Mouse (Mus musculus) adipocyte (in vitro differentiated cells): ENCODE results near the gene Mob1a.
A peak's percentile ranks its signal among the peaks of the same experiment; 100 is the strongest.

Experiments used
- DNase-seq: peaks from one replicate; pipeline ENCODE4 v3.0.0-alpha.2; 2016; ENCODE audit warnings: low spot score

The Mob1a gene

DNA sequence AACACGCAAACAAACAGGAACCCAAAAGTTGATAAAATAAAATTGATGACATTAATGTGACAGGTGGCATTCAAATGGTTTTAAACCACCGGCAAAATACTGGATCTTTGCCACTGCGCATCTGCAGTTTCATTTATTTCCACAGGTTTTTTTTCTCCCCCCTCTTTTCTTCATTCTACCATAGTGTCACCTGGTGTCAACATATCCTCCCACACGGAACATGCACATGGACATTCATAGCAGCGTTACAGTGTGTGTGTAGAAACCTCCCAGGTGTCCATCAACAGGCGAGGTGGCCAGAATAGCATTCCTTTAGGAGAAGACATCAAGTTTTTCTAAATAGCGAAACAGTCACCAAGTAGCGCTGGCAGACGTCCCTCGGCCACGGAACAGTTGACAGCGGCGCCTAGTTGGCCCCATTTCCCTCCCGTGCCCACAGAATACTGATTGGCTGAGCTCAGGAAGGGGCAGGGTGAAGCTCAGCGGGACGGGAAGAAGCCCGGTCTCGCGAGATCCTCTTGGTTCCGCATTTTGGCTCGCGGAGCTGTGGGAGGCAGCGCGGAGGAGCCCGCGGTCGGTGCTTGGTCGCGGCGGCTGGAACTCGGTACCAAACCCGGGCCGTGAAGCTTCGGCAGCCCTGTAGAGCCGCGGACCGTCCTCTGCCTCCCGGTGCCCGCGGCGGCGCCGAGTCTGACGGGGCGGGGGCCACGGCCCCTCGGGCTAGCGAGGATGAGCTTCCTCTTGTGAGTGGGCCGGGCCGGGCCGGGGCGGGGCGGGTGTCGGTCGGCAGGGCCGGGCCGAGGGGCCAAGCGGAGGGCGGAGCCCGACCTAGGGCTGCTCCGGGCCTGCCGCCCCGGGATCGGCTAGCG is at the start of gene Mob1a, which contains the start of gene Mthfd2:
Gene Mob1a, plus strand, starts transcription at position 492 of the 869 bp plus-strand sequence.
Gene Mthfd2, minus strand, starts transcription at position 384 of the 869 bp plus-strand sequence.
- peak; percentile 98 for DNase-seq

DNA sequence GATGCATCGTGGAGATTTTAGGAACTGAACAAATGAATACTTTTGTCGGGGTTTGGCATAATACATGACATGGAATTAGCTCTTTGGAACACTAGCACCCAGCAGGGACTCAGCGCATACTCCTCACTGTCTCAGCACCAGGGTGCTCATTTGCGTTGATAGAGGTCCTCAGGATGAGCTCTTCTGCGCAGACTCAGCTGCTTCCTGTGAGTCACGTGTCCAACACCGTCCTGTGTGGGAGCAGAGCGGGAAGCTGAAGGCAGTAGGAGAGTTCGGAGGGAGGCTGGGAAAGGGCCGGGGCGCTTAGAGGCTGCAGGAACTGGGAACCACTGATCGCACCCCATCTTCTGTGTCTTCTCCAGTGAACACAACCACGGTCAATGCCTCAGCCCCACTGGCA is 48.7 kb upstream of the Mob1a start:
- DNase-seq, result no peak

DNA sequence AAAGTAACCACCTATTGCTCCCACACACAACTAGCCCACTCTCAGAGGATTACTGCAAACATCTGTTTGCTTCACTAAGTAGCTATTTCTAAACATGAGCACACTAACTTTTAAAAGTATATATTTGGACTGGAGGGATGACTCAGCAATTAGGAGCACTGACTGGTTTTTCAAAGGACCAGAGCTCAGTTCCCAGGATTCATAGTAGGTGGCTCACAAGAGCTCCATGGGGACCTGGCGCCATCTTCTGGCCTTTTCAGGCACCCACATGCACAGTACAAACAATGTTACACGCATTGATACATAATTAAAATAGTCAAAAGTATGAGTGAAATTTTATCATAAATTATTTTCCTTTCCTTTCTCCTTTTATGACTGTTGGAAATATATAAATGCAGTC is 46.9 kb upstream of the Mob1a start:
- DNase-seq, result peak; percentile 26

DNA sequence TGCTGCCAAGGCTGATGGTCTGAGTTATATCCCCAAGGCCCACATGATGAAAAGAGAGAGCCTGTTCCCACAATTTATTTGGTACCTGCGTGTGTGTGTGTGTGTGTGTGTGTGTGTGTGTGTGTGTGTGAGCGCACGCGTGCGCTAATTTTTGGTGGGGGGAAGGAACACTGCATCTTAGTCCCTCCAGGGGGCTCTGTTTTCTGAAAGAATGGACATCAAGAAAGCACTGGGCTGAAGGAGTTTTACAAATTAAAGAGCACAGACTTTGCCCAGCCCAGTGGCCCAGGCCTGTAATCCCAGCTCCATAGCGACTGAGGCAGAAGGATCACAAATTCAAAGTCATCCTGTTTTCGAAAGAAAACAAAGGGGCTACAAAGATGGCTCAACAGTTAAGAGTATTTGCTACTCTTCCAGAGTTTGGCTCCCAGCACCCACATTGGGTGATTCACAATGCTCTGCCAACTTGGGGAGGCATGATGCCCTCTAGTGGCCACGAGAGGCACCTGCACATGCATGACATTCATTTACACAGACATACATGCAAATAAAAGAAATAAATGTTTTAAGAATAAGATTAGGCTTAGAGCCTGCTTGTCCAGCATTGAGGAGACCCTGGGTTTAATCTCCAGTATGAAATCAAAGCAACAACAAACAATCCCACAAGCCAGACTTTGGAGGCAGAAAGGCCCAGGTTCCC is 45.4 kb upstream of the Mob1a start:
- no peak for DNase-seq

DNA sequence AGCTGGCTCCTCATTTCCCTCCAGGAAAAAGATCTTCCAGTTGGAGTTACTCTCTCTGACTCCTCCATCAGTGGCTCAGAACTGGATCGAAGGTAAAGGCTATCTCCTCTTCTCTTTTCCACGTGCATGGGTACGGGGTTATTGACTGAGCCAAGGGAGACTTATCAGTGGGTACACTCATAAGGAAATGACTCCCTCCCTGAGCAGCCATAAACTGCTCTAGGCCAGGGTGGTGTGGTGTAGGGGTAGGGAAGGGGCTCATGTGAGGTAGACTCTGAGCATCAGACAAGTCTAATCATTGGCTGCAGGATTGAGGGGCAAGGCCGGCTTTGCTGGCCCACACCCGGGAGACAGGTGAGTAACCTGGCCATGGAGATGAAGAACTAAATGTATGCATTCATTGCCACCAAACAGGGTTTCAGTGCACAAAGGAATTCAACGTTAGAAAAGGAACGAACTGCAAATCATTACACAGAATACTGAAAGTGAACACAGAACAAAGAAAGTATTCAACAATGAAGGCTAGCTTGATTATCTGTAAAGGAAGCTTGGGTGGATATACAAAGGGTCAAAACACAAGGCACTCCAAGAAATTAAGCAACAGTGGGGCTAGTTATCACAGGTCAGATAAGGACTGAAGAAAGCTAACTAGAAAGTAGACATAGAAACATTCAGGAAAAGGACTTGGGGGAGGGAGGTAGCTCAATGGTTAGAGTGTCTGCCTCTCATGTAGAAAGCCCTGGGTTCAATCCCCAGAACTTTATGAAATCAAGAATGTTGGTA is 25.2 kb upstream of the Mob1a start:
- DNase-seq, result no peak

DNA sequence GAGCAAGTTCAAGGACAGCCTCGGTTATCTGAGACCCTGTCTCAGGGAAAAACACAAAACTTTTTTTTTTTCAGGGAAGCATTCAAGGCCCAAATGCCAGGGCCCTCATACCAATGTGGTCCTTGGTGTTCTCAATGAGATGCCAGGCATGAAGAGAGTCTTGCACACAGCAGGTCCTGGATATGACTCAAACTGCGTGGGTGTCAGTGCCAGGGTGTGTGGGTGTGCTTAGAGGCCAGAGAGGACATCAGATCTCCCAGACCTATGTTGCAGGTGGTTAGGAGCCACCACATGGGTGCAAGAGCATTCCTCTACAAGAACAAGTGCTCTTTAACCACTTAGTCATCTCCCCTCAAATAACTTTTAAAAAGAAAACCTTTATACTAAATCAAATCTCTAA is 24.5 kb upstream of the Mob1a start:
- no peak for DNase-seq

DNA sequence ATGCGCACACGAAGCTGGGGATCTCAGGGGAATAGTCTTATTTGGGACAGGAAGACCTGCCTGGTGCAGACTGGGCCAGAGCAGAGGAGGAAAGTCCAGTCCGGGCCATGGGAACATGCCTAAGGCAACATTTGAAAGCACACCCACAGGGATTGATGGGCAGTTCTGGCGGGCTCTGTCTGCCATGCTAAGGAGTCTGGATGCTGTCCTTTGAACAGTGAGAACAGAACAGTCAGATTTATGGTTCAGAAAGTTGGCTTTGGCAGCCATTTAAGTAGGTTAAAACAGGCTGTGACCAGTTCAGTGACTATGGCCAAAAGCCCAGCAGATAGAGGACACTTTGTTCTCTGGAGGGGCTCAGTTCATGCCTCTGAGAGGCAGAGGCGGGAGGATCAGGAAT is 23.6 kb upstream of the Mob1a start:
- DNase-seq, result peak; percentile 69

DNA sequence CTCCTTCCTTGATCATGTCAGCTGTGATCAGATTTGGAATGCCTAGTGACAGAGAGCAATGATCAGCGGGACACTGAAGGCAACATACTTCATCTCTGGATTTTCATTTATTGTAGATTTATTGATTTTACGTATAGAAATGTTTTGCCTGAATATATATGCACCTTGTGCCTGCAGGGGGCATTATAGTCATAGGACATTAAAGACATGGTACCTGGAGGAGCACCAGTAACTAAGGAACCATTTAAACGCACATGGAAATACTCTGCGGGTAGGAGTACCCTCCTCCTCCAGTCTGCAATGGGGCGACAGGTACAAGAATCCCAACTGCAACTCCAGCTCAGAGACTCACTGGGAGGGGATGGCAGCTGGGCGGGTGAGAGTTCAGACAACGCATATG is 16.8 kb upstream of the Mob1a start:
- no peak for DNase-seq

DNA sequence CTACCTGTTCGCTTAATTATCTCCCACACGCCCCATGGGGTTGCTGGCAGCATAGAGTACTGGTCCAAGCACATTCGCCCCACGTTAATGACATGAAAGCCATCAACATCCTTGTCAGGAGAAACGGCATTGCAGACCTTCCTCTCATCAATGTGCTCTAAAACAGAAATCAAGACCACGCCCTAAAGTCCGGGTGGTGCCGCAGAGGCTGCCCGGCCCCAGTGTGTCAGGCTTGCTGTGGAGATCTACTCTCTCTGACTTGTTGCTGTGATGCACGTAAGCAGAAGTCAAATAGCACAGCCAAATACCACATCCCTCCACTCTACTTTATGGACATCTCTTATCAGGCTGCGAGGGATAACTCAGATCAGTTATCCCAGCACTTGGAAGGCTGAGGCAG is 14.6 kb upstream of the Mob1a start:
- DNase-seq, result no peak

DNA sequence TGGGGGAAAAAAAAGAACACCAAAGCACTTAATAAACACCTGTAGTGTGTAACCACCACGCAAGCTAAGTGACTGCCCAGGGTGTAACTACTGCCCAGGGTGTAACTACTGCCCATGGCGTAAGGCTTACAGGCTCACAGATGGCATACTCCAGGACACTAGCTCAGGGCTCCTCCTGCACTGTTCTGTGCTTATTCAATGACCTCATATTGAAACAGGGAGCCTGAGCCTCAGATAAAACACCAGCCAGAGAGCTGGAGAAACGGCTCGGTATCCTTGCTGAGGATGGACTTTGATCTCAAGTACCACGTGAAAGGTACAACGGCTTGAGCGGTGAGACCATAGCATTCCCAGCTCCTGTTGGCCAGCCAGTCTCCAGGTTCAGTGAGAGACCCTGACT is 13.8 kb upstream of the Mob1a start:
- peak; percentile 72 for DNase-seq

DNA sequence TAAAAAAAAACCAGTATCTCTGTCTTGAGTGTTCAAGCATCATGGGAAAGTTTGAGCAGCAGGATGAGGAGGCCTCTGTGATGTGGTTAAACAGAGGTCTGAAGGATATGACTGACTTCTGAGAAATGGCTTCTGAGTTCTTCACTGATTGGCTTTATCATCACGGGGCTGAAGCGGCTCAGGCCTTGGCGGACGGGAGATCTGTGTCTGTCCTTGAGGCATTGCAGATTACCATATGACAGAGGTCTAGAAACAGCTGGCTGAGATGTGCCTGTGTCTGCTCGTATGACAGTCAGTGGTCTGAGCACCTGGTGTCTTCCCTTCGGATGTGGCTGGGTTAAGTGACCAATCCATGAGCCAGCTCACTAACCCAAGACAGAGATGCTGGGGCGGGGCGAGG is 13.3 kb upstream of the Mob1a start:
- DNase-seq, result no peak

DNA sequence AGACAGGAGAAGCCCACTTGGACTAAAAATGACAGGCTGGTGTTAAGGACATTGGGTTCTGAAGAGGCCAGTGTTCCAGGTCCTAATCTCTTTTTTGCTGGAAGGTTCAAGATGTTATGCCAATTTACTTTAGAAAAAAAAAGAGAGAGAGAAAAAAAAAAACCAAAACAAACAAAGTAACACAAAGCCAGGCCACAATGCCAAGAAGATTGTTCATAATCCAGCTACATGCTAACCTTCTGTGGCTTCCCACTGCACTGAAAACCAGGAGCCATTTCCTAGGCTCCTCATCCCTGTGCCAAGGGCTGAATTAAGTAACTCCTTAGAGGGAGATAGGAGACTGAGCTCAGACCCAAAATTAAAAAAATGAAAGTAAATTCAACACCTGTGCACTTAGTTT is 10.5 kb upstream of the Mob1a start:
- peak; percentile 39 for DNase-seq

DNA sequence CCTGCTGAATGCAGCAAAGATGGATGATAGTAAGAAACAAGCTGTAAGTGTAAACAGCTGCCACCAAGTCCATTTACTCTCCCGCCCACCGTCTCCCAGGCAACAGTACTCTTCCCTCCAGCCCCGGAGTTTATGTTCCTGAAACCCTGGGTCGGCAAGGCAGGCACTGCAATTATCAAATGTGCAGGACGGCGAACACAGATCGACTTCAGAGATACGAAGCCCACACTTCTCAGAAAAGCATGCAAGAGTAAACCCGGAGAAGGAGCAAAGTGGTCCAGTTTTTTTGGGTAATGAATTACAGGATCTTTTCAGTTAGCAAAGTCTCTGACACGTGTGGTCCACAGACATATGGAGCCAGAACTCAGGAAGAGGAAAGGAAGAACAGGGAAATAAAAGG is 9.8 kb upstream of the Mob1a start:
- peak; percentile 23 for DNase-seq

DNA sequence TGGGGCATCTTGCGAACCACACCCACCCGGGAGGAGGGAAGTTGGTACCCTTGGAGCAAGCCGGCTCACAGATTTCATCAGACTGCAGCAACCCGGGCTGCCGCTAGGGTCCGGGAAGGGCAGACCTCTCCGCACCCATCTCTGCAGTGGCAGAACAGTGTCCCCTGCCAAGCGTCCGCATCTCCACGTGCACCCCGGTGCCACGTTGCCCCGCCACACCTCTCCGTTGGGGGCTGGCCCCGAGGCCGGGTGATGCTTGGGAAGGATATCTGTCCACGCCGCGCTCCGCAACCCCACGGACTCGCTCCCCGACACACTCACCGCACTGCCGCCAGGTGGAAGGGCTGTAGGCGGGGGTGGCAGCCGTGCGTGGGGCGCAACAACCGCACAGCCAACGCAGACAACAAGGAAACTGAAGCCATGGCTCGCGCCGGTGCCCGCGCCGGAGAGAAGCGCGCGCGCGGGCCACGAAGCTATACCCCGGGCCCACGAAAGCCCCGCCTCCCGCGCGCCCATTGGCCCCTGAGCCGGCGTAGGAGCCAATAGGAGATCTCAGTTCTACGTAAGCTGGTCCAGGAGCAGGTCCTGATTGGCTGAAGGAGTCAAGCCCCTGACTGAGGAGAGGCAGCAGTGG is 8.6 kb upstream of the Mob1a start:
- peak; percentile 91 for DNase-seq

DNA sequence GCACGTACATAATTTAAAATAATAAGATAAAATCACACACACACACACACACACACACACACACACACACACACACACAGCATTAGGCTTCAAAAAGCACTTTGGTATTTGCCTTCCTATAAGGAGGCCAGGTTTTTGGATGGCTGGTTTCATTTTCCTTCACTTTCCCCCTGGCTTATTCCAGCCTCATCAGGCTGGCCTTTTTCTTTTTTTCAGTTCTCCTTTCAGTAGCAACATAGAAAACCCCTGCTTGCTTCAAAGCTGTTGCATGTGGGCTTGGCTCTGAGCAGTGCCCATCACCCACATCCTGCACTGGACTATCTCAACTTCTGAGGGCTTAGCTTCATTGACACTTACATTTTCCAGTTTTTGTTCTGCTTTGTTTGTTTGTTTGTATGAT is 3.9 kb upstream of the Mob1a start:
- no peak for DNase-seq

DNA sequence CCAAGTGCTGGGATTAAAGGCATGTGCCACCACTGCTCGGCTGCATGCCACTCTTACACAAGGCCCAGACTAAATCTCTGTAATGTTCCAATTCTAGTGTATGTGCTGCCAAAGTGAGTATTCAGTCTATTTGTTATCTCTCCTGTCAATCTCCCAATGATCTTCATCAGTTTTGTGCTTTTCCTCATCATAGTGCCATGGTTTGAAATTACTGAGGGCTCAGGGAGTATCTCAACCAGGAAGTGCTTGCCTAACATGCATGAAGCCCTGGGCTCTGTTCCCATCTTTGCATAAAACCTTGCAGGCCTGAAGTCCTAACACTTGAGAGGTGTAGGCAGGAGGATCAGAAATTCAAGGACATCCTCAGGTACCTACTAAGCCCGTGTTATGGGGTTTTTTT is 3.0 kb upstream of the Mob1a start:
- no peak for DNase-seq

DNA sequence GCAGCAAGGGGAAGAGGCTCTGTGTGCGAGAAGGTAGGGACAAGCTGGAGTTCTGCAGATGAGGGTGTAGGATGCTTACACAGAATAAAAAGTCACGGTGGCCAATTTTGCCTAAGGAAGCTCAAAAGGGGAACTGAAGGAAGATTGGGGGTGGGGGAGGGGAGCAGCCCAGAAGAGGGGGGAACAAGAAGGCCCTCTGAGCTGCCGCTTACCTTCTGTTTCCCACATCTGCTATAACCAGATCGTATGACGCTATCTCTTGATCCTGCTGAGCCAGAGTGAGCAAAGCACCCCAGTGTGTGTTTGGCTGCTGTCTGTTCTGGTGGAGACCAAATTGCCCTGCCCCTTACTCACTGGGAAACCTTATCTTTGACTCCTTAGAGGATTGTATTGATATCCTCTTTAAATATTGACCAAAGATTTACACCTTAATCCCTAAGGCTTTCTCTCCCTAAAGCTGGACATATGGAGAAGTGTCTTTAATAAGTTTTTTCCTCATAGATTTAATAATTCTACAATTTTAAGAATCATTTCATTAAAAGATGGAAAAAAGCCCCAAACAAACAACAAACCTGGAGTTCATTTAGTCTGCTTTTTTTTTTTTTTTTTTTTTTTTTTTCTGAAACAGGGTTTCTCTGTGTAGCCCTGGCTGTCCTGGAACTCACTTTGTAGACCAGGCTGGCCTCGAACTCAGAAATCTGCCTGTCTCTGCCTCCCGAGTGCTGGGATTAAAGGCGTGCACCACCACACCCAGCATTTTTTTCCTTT is 2.0 kb upstream of the Mob1a start:
- DNase-seq, result no peak

DNA sequence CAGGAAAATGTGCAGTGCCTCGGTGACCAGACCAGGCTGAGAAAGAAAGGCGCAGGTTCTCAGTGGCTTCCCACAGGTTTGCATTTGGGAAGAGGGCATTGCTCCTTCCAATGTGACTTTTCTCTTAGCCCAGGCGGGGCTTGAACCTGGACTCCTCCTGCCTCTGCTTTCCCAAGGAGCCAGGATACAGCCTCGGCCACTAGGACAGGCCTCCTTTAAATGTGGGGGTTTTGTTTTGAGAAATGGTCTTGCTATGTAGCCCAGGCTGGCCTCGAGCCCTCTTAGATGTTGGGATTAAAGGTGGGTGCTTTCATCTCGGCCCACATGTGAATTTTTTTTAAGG is 549 bp downstream of the Mob1a start:
- no peak for DNase-seq

DNA sequence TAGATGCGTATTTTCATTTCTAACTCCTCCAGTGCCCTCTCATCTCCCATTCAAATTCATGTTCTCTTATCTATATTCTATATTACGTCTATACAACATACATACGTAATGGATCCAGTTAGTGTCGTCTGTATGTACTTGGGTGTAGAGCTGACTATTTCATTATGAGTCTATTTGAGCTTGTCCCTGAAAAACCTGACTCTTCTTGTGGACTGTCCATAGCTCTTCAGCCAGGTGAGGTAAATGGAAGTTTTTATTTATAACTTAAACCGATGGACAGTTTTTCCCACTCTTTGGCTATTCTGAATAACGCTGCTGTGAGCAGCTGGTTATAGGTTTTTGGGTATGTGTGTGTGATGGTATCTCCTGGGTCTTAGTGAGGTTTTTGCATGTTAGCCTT is 945 bp downstream of the Mob1a start:
- DNase-seq, result no peak

DNA sequence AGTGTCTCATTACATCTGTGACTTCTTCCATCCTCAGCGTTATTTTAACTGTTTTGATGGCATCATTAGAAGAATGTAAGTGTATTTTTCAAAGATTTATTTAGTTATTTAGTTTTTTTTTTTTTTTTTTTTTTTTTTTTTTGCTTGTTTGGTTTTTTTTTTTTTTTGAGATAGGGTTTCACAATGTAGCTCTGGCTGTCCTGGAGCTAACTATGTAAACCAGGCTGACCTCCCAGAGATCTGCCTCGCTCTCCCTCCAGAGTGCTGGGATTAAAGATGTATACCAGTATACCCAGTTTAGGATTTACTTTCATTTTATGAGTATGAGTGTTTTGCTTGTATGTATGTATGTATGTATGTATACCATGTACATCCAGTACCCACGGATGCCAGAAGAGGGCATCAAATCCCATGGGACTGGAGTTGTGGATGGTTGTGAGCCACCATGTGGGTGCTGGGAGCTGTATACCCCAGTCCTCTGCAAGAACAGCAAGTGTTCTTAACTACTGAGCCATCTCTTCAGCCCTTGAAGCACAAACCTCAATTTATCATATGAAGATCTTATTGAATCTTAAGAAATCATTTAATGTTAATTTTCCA is 1.9 kb downstream of the Mob1a start:
- DNase-seq, result peak; percentile 28

DNA sequence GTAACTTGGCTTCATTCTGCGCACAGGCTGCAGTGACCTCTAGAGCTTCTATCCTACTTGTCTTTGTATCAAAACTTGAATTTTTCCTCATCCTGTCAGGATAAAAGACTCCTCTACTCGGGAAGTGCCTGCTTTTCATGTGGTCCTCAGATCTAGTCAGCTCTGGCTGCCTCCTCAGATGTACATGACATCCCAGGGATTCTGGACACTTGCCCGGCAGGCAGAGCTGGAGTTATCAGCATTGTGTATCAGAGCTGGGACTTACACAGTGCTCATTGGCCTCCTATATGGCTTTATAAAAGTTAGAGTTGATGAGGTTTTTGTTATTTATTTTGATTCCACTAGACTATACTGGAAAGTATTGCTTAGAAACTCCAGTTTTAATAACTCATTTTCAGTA is 15.6 kb downstream of the Mob1a start:
- DNase-seq, result no peak
